Mouse (Mus musculus) G1E (cell line): ENCODE measurements around the gene Efcab7.

ENCODE experiments used
- CTCF ChIP-seq: IDR thresholded peaks from 2 replicates; pipeline ENCODE4 v1.5.1; 2012; ENCODE audit warnings: low read depth, low read length, inconsistent platforms, mixed read lengths
- GATA1 ChIP-seq: IDR thresholded peaks from 2 replicates; pipeline ENCODE4 v1.6.1; 2012; ENCODE audit warnings: borderline replicate concordance, low read length, inconsistent platforms, mixed read lengths
- GATA2 ChIP-seq: IDR thresholded peaks from 2 replicates; pipeline ENCODE4 v1.6.1; 2012; ENCODE audit warnings: low read depth, low read length, inconsistent platforms, borderline replicate concordance
- TAL1 ChIP-seq: conservative IDR thresholded peaks from 2 replicates; pipeline ENCODE4 v1.6.1; 2012; ENCODE audit warnings: low read depth, low read length, inconsistent platforms, mixed read lengths

DNA sequence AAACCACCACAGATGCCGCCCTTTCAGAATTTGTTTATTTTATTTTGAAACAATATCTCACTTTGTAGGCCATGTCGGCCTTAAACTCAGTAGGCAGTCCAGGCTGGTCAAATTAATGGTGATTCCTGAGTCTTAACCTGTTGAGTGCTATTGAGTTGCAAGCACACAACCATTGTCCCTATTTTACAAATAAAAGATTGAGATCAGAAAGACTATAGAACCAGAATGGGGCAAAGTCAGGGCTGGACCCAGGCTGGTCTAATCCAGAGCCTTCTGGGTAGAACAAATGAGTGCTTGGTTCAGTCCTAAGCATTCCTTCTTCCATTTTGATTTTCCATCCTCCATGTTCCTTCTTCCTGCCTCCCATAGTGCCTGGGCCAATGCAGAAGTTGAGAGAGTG lies 117.5 kb downstream of the Efcab7 start:
- TF ChIP-seq CTCF (no peak), GATA1 (no peak), TAL1 (no peak), GATA2 (no peak)
